Mouse (Mus musculus): ENCODE measurements around the gene Slc39a3. TPM values are rescaled to one million over a fixed set of nuclear protein-coding genes. Genes with fewer than 3 reads are reported as not detected.
"Not testable (repeated sequence)": the region's sequence is repeated elsewhere in the genome, so short reads cannot be mapped to it uniquely, and the experiment has no call there.

Slc39a3 gene
- 10 to 100 TPM; 70.9 to 76.3 TPM for total RNA-seq (2021)
- long read RNA-seq, experiment 1, transcript Slc39a3-201 (4 exons, 3,680 nt): minor isoform, 37 of 163 reads
- long read RNA-seq, experiment 1, transcript Slc39a3-202 (4 exons, 3,796 nt): major isoform, 88 of 163 reads
- long read RNA-seq, experiment 1, partial matches to known transcripts: 1 of 163 reads
- long read RNA-seq, experiment 1, other reads (novel, unspliced or antisense): 34 of 163 reads
- long read RNA-seq, experiment 2, transcript Slc39a3-201 (4 exons, 3,680 nt): minor isoform, 31 of 149 reads
- long read RNA-seq, experiment 2, transcript Slc39a3-202 (4 exons, 3,796 nt): major isoform, 86 of 149 reads
- long read RNA-seq, experiment 2, partial matches to known transcripts: 26 of 149 reads
- long read RNA-seq, experiment 2, other reads (novel, unspliced or antisense): 5 of 149 reads

- peak; percentile 100 for DNase-seq (ENCODE audit: low spot score in 2 of 2)
- intact Hi-C loops (cut with DNase I): no loop called here
Observed at GRCm38 (mm10) chr10:81036988-81037580, at the start of gene Slc39a3. Gene Slc39a3 (minus strand): TSS chr10:81037426.

GRCm38 (mm10) chr10:81087021-81087420, 49.8 kb upstream of the Slc39a3 start:
- intact Hi-C loops (cut with DNase I): no loop called here

GRCm38 (mm10) chr10:81082168-81082960, 45.1 kb upstream of the Slc39a3 start:
- intact Hi-C loops (cut with DNase I): loop anchor here (5.0 kb wide), 1 partner anchor 85 kb away; no protein-coding TSS in a partner anchor
- peak; percentile 82 to 86 for DNase-seq (ENCODE audit: low spot score in 2 of 2)

More at GRCm38 (mm10) chr10:81087021-81087420, 49.8 kb upstream of the Slc39a3 start:
- DNase-seq (ENCODE audit: low spot score in 2 of 2): no peak

GRCm38 (mm10) chr10:81080008-81080655, 42.9 kb upstream of the Slc39a3 start:
- no peak for DNase-seq (ENCODE audit: low spot score in 2 of 2)
- intact Hi-C loops (cut with DNase I): loop anchor here (5.0 kb wide), 1 partner anchor 83 kb away; no protein-coding TSS in a partner anchor

- intact Hi-C loops (cut with DNase I): no loop called here
Observed at GRCm38 (mm10) chr10:81077916-81078315, 40.7 kb upstream of the Slc39a3 start.

GRCm38 (mm10) chr10:81076356-81076755, 39.1 kb upstream of the Slc39a3 start:
- intact Hi-C loops (cut with DNase I): no loop called here

More at GRCm38 (mm10) chr10:81077916-81078315, 40.7 kb upstream of the Slc39a3 start:
- DNase-seq (ENCODE audit: low spot score in 2 of 2): no peak

GRCm38 (mm10) chr10:81075734-81076133, 38.5 kb upstream of the Slc39a3 start:
- intact Hi-C loops (cut with DNase I): no loop called here
- no peak for DNase-seq (ENCODE audit: low spot score in 2 of 2)

More at GRCm38 (mm10) chr10:81076356-81076755, 39.1 kb upstream of the Slc39a3 start:
- DNase-seq (ENCODE audit: low spot score in 2 of 2): no peak

GRCm38 (mm10) chr10:81073464-81073863, 36.2 kb upstream of the Slc39a3 start:
- intact Hi-C loops (cut with DNase I): no loop called here
- DNase-seq (ENCODE audit: low spot score in 2 of 2): no peak

GRCm38 (mm10) chr10:81072290-81072689, 35.1 kb upstream of the Slc39a3 start:
- intact Hi-C loops (cut with DNase I): no loop called here
- no peak for DNase-seq (ENCODE audit: low spot score in 2 of 2)

GRCm38 (mm10) chr10:81069836-81070235, 32.6 kb upstream of the Slc39a3 start, which contains the start of gene Thop1:
Gene Thop1 (plus strand): TSS chr10:81070035.
- DNase-seq (ENCODE audit: low spot score in 2 of 2): peak; percentile 98 to 99
- intact Hi-C loops (cut with DNase I): no loop called here

GRCm38 (mm10) chr10:81068706-81069105, 31.5 kb upstream of the Slc39a3 start:
- DNase-seq (ENCODE audit: low spot score in 2 of 2): no peak
- intact Hi-C loops (cut with DNase I): no loop called here

- intact Hi-C loops (cut with DNase I): not testable (repeated sequence)
Observed at GRCm38 (mm10) chr10:81064519-81064918, 27.3 kb upstream of the Slc39a3 start.

GRCm38 (mm10) chr10:81062710-81063109, 25.5 kb upstream of the Slc39a3 start:
- no peak for DNase-seq (ENCODE audit: low spot score in 2 of 2)
- intact Hi-C loops (cut with DNase I): no loop called here

More at GRCm38 (mm10) chr10:81064519-81064918, 27.3 kb upstream of the Slc39a3 start:
- DNase-seq (ENCODE audit: low spot score in 2 of 2): not testable (repeated sequence)

- intact Hi-C loops (cut with DNase I): no loop called here
- DNase-seq (ENCODE audit: low spot score in 2 of 2): peak; percentile 99 to 100
Observed at GRCm38 (mm10) chr10:81059603-81060543, 22.6 kb upstream of the Slc39a3 start, which contains the start of gene Sgta. Gene Sgta (minus strand): TSS chr10:81060181.

- no peak for DNase-seq (ENCODE audit: low spot score in 2 of 2)
- intact Hi-C loops (cut with DNase I): no loop called here
Observed at GRCm38 (mm10) chr10:81058896-81059295, 21.7 kb upstream of the Slc39a3 start.

- intact Hi-C loops (cut with DNase I): no loop called here
Observed at GRCm38 (mm10) chr10:81057406-81058130, 20.3 kb upstream of the Slc39a3 start.

GRCm38 (mm10) chr10:81055802-81056340, 18.6 kb upstream of the Slc39a3 start:
- DNase-seq (ENCODE audit: low spot score in 2 of 2); intact Hi-C loops (cut with DNase I): not testable (repeated sequence)

More at GRCm38 (mm10) chr10:81057406-81058130, 20.3 kb upstream of the Slc39a3 start:
- no peak for DNase-seq (ENCODE audit: low spot score in 2 of 2)
